Mouse (Mus musculus) CH12.LX (cell line): ENCODE measurements around the gene Esyt3. TPM values are rescaled to one million over a fixed set of nuclear protein-coding genes. Genes with fewer than 3 reads are reported as not detected.

ENCODE experiments used
- DNase-seq: peaks from one replicate; pipeline ENCODE4 v3.0.0-alpha.2; 2013; ENCODE audit errors: extremely low read depth
- H3K27ac ChIP-seq: 2 replicates; pipeline ENCODE4 v1.5.1; 2012; ENCODE audit warnings: low read depth, mild to moderate bottlenecking, control low read depth, moderate library complexity; ENCODE audit not compliant: insufficient read depth
- H3K27me3 ChIP-seq: replicated peaks from 2 replicates; pipeline ENCODE3; 2012; ENCODE audit warnings: inconsistent platforms
- H3K36me3 ChIP-seq, 2 experiments: replicated peaks in 1 of 2; 2 replicates each; pipeline versions ENCODE3 to v1.6.1; 2012; ENCODE audit warnings: inconsistent platforms in 1 of 2, low read length in 1 of 2, mild to moderate bottlenecking in 1 of 2, mixed read lengths in 1 of 2, moderate library complexity in 1 of 2; ENCODE audit not compliant: control insufficient read depth in 1 of 2, insufficient read depth in 1 of 2
- H3K4me1 ChIP-seq, 2 experiments: 2 replicates each; pipeline ENCODE4 v1.6.1; 2012; ENCODE audit warnings: inconsistent platforms in 1 of 2, moderate library complexity in 1 of 2; ENCODE audit not compliant: insufficient read depth in 2 of 2, control insufficient read depth in 1 of 2
- H3K4me2 ChIP-seq: 2 replicates; pipeline ENCODE4 v1.6.1; 2012; ENCODE audit warnings: low read depth, mild to moderate bottlenecking, control low read depth; ENCODE audit not compliant: poor library complexity, insufficient read depth, severe bottlenecking
- H3K4me3 ChIP-seq, 3 experiments: fragments of 150-350 bp in 1 of 3; sonication (generic) in 1 of 3; replicated peaks in 1 of 3; 2 replicates each; pipeline versions ENCODE3 to v1.5.1; 2011 to 2012; ENCODE audit warnings: low read depth in 2 of 3, low read length in 2 of 3, mild to moderate bottlenecking in 2 of 3, moderate library complexity in 2 of 3, control low read depth in 1 of 3, improper control_type of control experiment in 1 of 3, inconsistent platforms in 1 of 3, mixed read lengths in 1 of 3; ENCODE audit not compliant: poor library complexity in 1 of 3
- H3K79me2 ChIP-seq: replicated peaks from 2 replicates; pipeline ENCODE4 v1.6.1; 2012; ENCODE audit warnings: mild to moderate bottlenecking, moderate library complexity; ENCODE audit not compliant: control insufficient read depth, poor library complexity, insufficient read depth, severe bottlenecking; ENCODE audit errors: extremely low read depth
- H3K9ac ChIP-seq: 2 replicates; pipeline ENCODE4 v1.6.1; 2012; ENCODE audit warnings: low read depth, mild to moderate bottlenecking, control low read depth, moderate library complexity; ENCODE audit not compliant: insufficient read depth
- H3K9me3 ChIP-seq: replicated peaks from 2 replicates; pipeline ENCODE3; 2012; ENCODE audit warnings: low read length, inconsistent platforms, mixed read lengths
- CHD1 ChIP-seq: IDR thresholded peaks from 2 replicates; pipeline ENCODE4 v1.6.1; 2012; ENCODE audit warnings: low read depth, low read length, improper control_type of control experiment, inconsistent platforms
- E2F4 ChIP-seq: IDR thresholded peaks from 2 replicates; pipeline ENCODE4 v1.6.1; 2011; ENCODE audit warnings: low read depth, low read length, improper control_type of control experiment; ENCODE audit not compliant: insufficient replicate concordance
- EP300 ChIP-seq: IDR thresholded peaks from 2 replicates; pipeline ENCODE4 v1.6.1; 2011; ENCODE audit warnings: low read length, improper control_type of control experiment
- ETS1 ChIP-seq: conservative IDR thresholded peaks from 2 replicates; pipeline ENCODE4 v1.6.1; 2012; ENCODE audit warnings: low read depth, mild to moderate bottlenecking, inconsistent platforms, low read length, improper control_type of control experiment, moderate library complexity
- GABPA ChIP-seq: IDR thresholded peaks from 2 replicates; pipeline ENCODE4 v1.6.1; 2012; ENCODE audit warnings: low read depth, low read length, improper control_type of control experiment, inconsistent platforms; ENCODE audit not compliant: insufficient replicate concordance
- HCFC1 ChIP-seq: IDR thresholded peaks from 2 replicates; pipeline ENCODE4 v1.6.1; 2012; ENCODE audit warnings: low read depth, mild to moderate bottlenecking, inconsistent platforms, low read length, improper control_type of control experiment
- IRF4 ChIP-seq: IDR thresholded peaks from 2 replicates; pipeline ENCODE4 v1.6.1; 2014; ENCODE audit warnings: low read depth, mild to moderate bottlenecking, inconsistent platforms, low read length, improper control_type of control experiment
- JUND ChIP-seq: conservative IDR thresholded peaks from 2 replicates; pipeline ENCODE4 v1.6.1; 2011; ENCODE audit warnings: low read depth, low read length, improper control_type of control experiment
- KAT2A ChIP-seq: IDR thresholded peaks from 2 replicates; pipeline ENCODE4 v1.6.1; 2012; ENCODE audit warnings: low read length, improper control_type of control experiment, inconsistent platforms; ENCODE audit not compliant: insufficient replicate concordance
- MAFK ChIP-seq: IDR thresholded peaks from 2 replicates; pipeline ENCODE4 v1.6.1; 2011; ENCODE audit warnings: low read length, improper control_type of control experiment; ENCODE audit not compliant: insufficient replicate concordance
- MAX ChIP-seq: IDR thresholded peaks from 2 replicates; pipeline ENCODE4 v1.6.1; 2011; ENCODE audit warnings: low read length, improper control_type of control experiment
- MAZ ChIP-seq: IDR thresholded peaks from 2 replicates; pipeline ENCODE4 v1.6.1; 2012; ENCODE audit warnings: low read depth, mild to moderate bottlenecking, inconsistent platforms, low read length, improper control_type of control experiment, moderate library complexity
- MEF2A ChIP-seq: IDR thresholded peaks from 2 replicates; pipeline ENCODE4 v1.6.1; 2014; ENCODE audit warnings: low read depth, mild to moderate bottlenecking, inconsistent platforms, low read length, improper control_type of control experiment, borderline replicate concordance
- MYC ChIP-seq: IDR thresholded peaks from 2 replicates; pipeline ENCODE4 v1.6.1; 2011; ENCODE audit warnings: low read depth, mild to moderate bottlenecking, improper control_type of control experiment, low read length
- NRF1 ChIP-seq: IDR thresholded peaks from 2 replicates; pipeline ENCODE4 v1.6.1; 2014; ENCODE audit warnings: low read depth, mild to moderate bottlenecking, inconsistent platforms, low read length, improper control_type of control experiment, moderate library complexity
- POLR2A ChIP-seq: IDR thresholded peaks from 2 replicates; pipeline ENCODE4 v1.6.1; 2011; ENCODE audit warnings: low read depth, mild to moderate bottlenecking, improper control_type of control experiment, low read length
- POLR2AphosphoS2 ChIP-seq: IDR thresholded peaks from 2 replicates; pipeline ENCODE4 v1.6.1; 2011; ENCODE audit warnings: low read depth, low read length, improper control_type of control experiment
- RAD21 ChIP-seq: IDR thresholded peaks from 2 replicates; pipeline ENCODE4 v1.6.1; 2011; ENCODE audit warnings: low read depth, mild to moderate bottlenecking, low read length, improper control_type of control experiment, moderate library complexity
- RCOR1 ChIP-seq: conservative IDR thresholded peaks from 2 replicates; pipeline ENCODE4 v1.6.1; 2012; ENCODE audit warnings: low read depth, mild to moderate bottlenecking, inconsistent platforms, low read length, improper control_type of control experiment
- SIN3A ChIP-seq: IDR thresholded peaks from 2 replicates; pipeline ENCODE4 v1.6.1; 2012; ENCODE audit warnings: low read length, improper control_type of control experiment, inconsistent platforms
- SMC3 ChIP-seq: IDR thresholded peaks from 2 replicates; pipeline ENCODE4 v1.6.1; 2011; ENCODE audit warnings: low read depth, low read length, improper control_type of control experiment
- TBP ChIP-seq: conservative IDR thresholded peaks from 2 replicates; pipeline ENCODE4 v1.6.1; 2011; ENCODE audit warnings: low read depth, low read length, improper control_type of control experiment
- UBTF ChIP-seq: IDR thresholded peaks from 2 replicates; pipeline ENCODE4 v1.6.1; 2012; ENCODE audit warnings: low read depth, mild to moderate bottlenecking, inconsistent platforms, low read length, improper control_type of control experiment, moderate library complexity
- USF1 ChIP-seq: IDR thresholded peaks from 2 replicates; pipeline ENCODE4 v1.6.1; 2014; ENCODE audit warnings: low read depth, mild to moderate bottlenecking, inconsistent platforms, low read length, improper control_type of control experiment
- USF2 ChIP-seq: conservative IDR thresholded peaks from 2 replicates; pipeline ENCODE4 v1.6.1; 2011; ENCODE audit warnings: low read depth, low read length, improper control_type of control experiment
- ZC3H11A ChIP-seq: IDR thresholded peaks from 2 replicates; pipeline ENCODE4 v1.6.1; 2012; ENCODE audit warnings: low read depth, mild to moderate bottlenecking, inconsistent platforms, low read length, improper control_type of control experiment
- ZKSCAN1 ChIP-seq: IDR thresholded peaks from 2 replicates; pipeline ENCODE4 v1.6.1; 2012; ENCODE audit warnings: low read depth, inconsistent platforms, low read length, improper control_type of control experiment, borderline replicate concordance
- ZNF384 ChIP-seq: IDR thresholded peaks from 2 replicates; pipeline ENCODE4 v1.6.1; 2012; ENCODE audit warnings: low read depth, low read length, improper control_type of control experiment, inconsistent platforms
- dilution Hi-C: fragments of 300-500 bp; cut with MboI; formaldehyde crosslinking; loops from 2 replicates; pipeline ENCODE4 v1.14.3; 2020; ENCODE audit warnings: low sequenced_read_pairs; ENCODE audit not compliant: extremely low pct_unique_long_range_greater_than_20kb, extremely low pct_ligation_motif_present
- in situ Hi-C: fragments of 300-500 bp; cut with MboI; formaldehyde crosslinking; loops from 3 replicates; pipeline ENCODE4 v1.14.3; 2019; ENCODE audit warnings: low sequenced_read_pairs, low pct_ligation_motif_present, low pct_unique_long_range_greater_than_20kb, mixed read lengths
- polyA plus RNA-seq: library from polyadenylated mRNA; unstranded; fragments of >175 nt; gene quantifications from 2 replicates; pipeline ENCODE4 v1.2.1, GENCODE M21; 2012; ENCODE audit warnings: low read depth; ENCODE audit not compliant: insufficient read length
- total RNA-seq, 2 experiments: library from RNA; depleted of rRNA; stranded (reverse); fragments of 300-350 nt in 1 of 2; fragments of >200 nt in 1 of 2; gene quantifications; 2 replicates each; pipeline ENCODE4 v1.2.3; 2012 to 2014

Esyt3 gene
- total and polyA plus RNA-seq, 3 experiments = not detected

DNA sequence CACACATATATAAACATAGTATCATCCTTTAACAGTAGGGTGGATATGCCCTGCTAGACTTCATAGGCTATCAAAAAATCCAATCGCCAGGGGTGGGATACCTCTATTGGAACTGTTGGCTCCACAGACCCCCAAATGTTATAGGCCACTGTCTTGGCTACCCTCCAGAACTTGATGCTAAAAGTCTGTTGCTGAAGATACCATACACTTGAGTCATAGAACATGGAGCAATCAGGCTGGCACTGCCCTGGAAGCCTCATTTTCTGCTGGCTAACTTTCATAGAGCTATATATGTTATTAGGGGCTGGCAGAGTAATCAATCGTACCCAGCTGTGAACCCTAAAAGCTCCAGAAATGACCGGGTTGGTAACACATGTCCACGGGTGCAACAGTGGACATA lies 32.4 kb downstream of the Esyt3 start:
- Histone ChIP-seq H3K27me3 (no peaks in the 10 kb centered on the region), H3K79me2 (no peaks in the 10 kb centered on the region)
- TF ChIP-seq POLR2A = no peak
- TF ChIP-seq RCOR1 = no peak
- no peak for TF ChIP-seq KAT2A
- TF ChIP-seq E2F4 = no peak
- no peak for TF ChIP-seq USF1
- TF ChIP-seq JUND = no peak
- no peak for TF ChIP-seq GABPA
- no peak for TF ChIP-seq EP300
- TF ChIP-seq USF2 = no peak
- TF ChIP-seq MAX = no peak
- no peak for TF ChIP-seq NRF1
- TF ChIP-seq ZKSCAN1 = no peak
- TF ChIP-seq MAZ = no peak
- no peak for TF ChIP-seq ZNF384
- no peak for TF ChIP-seq MEF2A
- TF ChIP-seq HCFC1 = no peak
- TF ChIP-seq RAD21 = no peak
- TF ChIP-seq SMC3 = no peak
- no peak for TF ChIP-seq ZC3H11A
- TF ChIP-seq SIN3A = no peak

DNA sequence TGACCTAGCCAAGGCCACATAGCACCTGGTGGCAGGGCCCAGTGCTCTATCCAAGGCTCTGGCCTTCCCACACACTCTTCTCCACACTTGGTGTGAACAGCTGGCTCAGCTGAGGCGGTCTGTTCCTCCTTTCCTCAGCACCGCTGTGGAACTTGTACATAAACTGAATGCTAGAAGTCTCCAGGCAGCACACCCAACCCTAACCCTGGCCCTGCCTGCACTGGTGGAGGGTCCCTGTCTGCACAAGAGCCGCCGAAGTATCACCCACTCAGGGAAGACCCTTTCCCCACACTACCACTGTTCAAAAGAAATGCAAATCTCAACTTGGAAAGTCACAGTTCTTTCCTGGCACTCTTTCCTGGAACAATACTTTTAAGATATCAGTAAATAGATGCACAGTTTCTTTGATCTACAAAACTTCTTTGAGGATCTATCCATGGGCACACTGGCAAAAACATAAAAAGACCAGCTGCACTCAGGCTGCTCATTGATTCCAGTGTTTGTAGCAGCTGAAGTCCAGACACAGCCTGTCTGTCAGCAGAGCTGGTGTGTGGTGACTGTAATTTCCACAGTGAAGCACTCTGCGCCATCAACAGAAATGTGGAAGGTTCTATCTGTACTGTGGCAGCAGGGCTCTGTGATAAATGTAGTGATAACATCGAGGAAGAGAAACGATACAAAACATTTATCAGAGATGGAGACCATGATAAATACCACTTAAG lies 33.0 kb downstream of the Esyt3 start:
- Histone ChIP-seq H3K4me1 (peaks cover 0 to 6% of the 10 kb centered on the region in 2 experiments; a peak in 2 of 4 replicates), H3K4me3 (no peak overlapping the region), H3K4me2 (no peak overlapping the region), H3K36me3 (no peaks in the 10 kb centered on the region), H3K27ac (no peak overlapping the region), H3K79me2 (no peaks in the 10 kb centered on the region), H3K27me3 (no peaks in the 10 kb centered on the region), H3K9ac (no peak overlapping the region), H3K9me3 (no peaks in the 10 kb centered on the region)
- no peak for TF ChIP-seq POLR2A
- TF ChIP-seq RCOR1 = no peak
- TF ChIP-seq TBP = no peak
- TF ChIP-seq HCFC1 = no peak
- TF ChIP-seq ETS1 = no peak
- no peak for TF ChIP-seq MYC
- TF ChIP-seq E2F4 = no peak
- TF ChIP-seq USF1 = no peak
- no peak for TF ChIP-seq IRF4
- no peak for TF ChIP-seq CHD1
- no peak for TF ChIP-seq UBTF
- TF ChIP-seq NRF1 = no peak
- no peak for TF ChIP-seq POLR2AphosphoS2
- TF ChIP-seq SIN3A = no peak
- no peak for TF ChIP-seq ZKSCAN1
- TF ChIP-seq SMC3 = no peak
- TF ChIP-seq MAFK = no peak
- no peak for TF ChIP-seq USF2
- no peak for DNase-seq
- dilution Hi-C loops (no loop called here), in situ Hi-C loops (no loop called here)

More for the DNA sequence above, 32.4 kb downstream of the Esyt3 start:
- no peaks in the 10 kb centered on the region for H3K9me3 ChIP-seq
- H3K27ac ChIP-seq = no peak overlapping the region
- no peaks in the 10 kb centered on the region for H3K36me3 ChIP-seq
- peaks cover 0 to 6% of the 10 kb centered on the region in 2 experiments; a peak in 2 of 4 replicates for H3K4me1 ChIP-seq
- no peak overlapping the region for H3K9ac ChIP-seq
- H3K4me2 ChIP-seq = no peak overlapping the region
- dilution Hi-C loops = no loop called here
- H3K4me3 ChIP-seq = no peak overlapping the region
- DNase-seq = no peak
- in situ Hi-C loops = no loop called here
